Mouse (Mus musculus) cortical plate, adult 2 months (tissue): Measurements from ENCODE around the gene Itprid2. TPM values are rescaled to one million over a fixed set of nuclear protein-coding genes. Genes with fewer than 3 reads are reported as not detected.

ENCODE experiments used
- H3K27ac ChIP-seq: fragments of 200-500 bp; 2 replicates; pipeline ENCODE4 v1.5.1; 2012; ENCODE audit warnings: low read length, control low read depth, inconsistent platforms; ENCODE audit not compliant: insufficient read depth
- H3K4me1 ChIP-seq: fragments of 200-500 bp; 2 replicates; pipeline ENCODE4 v1.6.1; 2011; ENCODE audit warnings: low read length; ENCODE audit not compliant: control insufficient read depth, insufficient read depth
- H3K4me3 ChIP-seq: fragments of 200-500 bp; 2 replicates; pipeline ENCODE4 v1.5.1; 2011; ENCODE audit warnings: mild to moderate bottlenecking, low read length, control low read depth; ENCODE audit not compliant: insufficient read depth
- CTCF ChIP-seq: fragments of 200-500 bp; IDR thresholded peaks from 2 replicates; pipeline ENCODE4 v1.5.1; 2011; ENCODE audit warnings: mild to moderate bottlenecking, control low read depth, low read length; ENCODE audit not compliant: insufficient read depth; ENCODE audit errors: extremely low read depth
- POLR2A ChIP-seq: fragments of 200-500 bp; IDR thresholded peaks from 2 replicates; pipeline ENCODE4 v1.6.1; 2011; ENCODE audit warnings: mild to moderate bottlenecking, low read length, control low read depth; ENCODE audit not compliant: insufficient read depth; ENCODE audit errors: extremely low read depth
- polyA plus RNA-seq: library from polyadenylated mRNA; depleted of rRNA; stranded (reverse); fragments of >200 nt; gene quantifications from 2 replicates; pipeline ENCODE4 v1.2.3, GENCODE M21; 2012

The Itprid2 gene
- polyA plus RNA-seq, 1 experiment, result 14.4 TPM

DNA sequence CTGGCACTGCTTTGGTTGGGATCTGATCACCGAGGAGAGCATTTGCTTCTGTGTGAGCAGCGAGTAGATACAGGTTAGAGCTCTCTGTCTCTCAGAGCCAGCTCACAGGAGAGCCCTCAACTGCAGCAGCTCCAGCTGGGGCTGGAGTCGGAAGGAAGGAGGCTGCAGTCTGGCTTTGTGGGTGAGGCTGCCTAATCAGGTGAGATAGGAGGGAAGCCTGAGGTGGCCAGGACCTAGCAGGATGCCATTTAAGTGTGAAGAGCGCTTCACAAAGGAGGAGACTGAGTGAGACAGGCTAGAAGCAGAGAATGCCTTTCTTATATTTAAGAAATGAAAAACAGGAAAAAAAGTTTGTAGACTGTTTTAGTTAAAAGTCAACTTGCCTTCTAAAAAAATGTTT is 11.9 kb downstream of the Itprid2 start:
- H3K4me3 ChIP-seq, result no peak overlapping the region
- TF ChIP-seq CTCF, result no peak
- TF ChIP-seq POLR2A, result no peak
- no peaks in the 10 kb centered on the region; the same call in 1 of the 2 replicates for H3K4me1 ChIP-seq
- no peak overlapping the region for H3K27ac ChIP-seq

DNA sequence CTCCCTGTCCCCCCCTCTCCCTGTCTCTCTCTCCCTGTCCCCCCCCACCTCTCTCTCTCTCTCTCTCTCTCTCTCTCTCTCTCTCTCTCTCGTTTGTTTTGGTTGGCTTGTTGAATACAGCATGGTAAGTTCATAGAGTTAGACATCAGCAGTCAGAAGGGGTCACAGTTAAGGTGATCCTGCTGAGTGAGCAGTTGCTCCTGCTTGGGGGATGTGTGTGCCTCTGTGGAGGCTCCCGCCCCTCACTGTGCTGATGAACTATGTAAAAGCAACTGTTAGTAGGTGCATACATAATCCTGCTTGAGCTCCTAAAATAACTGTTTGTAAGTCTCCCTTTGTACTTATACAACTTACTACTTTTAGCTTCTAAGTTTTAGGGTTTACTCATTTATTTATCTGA is 12.6 kb downstream of the Itprid2 start:
- no peak for TF ChIP-seq CTCF
- no peak for TF ChIP-seq POLR2A
- Histone ChIP-seq H3K4me1 (no peaks in the 10 kb centered on the region; the same call in 1 of the 2 replicates), H3K4me3 (no peak overlapping the region), H3K27ac (no peak overlapping the region)

DNA sequence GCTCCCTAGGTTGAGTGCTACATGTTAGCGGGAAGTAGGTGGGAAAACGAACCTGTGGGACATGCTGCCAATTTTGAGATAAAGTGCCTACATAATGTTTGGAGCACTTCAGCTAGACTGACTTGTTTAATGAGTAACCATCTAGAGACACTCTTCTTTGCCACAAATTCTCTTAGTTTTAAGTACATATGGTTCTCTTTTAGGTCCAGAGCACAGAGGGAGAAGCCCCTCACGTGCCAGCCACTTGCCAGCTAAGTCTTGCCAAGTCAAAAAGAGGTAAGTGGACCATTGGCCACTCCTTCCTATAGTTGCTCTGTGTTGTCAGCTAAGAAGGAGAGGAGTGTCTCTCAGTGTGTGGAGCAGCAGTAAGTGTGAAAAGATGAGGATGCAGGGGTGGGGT is 16.0 kb downstream of the Itprid2 start:
- no peak for TF ChIP-seq CTCF
- TF ChIP-seq POLR2A, result no peak
- no peak overlapping the region for H3K4me3 ChIP-seq
- peaks cover 3% of the 10 kb centered on the region; the same call in 1 of the 2 replicates for H3K4me1 ChIP-seq
- H3K27ac ChIP-seq, result no peak overlapping the region

DNA sequence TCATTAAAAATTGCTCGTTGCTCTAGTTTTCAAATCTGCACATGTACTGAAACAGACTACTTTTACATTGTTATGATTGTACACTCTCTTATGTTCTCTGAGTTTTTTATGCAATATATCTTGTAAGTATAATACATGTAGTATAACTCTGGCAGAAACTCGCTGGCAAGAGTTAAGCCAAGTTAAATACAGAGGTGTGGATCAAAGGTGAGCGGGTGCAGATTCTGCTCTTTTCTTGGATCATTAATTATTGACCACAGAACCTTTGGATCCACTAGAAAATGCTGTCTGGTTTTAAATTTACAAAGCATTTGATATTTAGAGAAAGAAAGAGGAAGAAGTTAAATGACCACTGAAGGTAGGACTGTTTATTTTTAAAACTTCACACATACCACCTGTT is 16.5 kb downstream of the Itprid2 start:
- TF ChIP-seq POLR2A (no peak), CTCF (no peak)
- no peak overlapping the region for H3K27ac ChIP-seq
- H3K4me1 ChIP-seq, result peaks cover 3% of the 10 kb centered on the region; the same call in 1 of the 2 replicates
- H3K4me3 ChIP-seq, result no peak overlapping the region

DNA sequence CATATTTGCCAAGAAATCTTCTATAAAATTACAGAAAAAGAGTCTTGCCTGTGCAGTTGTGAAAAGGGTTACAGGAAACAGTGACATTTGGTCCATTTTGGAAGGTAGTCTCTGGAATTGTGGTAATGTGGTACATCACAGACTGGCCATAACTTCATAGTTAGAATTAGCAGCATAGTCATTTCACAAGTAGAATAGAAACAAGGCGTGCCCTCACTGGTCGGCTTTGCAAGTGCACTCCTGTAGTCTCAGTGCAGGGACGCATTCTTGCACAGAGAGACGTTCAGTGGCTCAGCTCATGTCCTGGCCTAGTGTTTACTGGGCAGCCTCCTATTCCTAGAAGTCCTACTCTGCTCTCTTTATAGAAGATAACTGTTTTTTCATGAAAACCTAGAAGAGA is 17.4 kb downstream of the Itprid2 start:
- no peak overlapping the region for H3K27ac ChIP-seq
- peaks cover 3% of the 10 kb centered on the region; the same call in 1 of the 2 replicates for H3K4me1 ChIP-seq

DNA sequence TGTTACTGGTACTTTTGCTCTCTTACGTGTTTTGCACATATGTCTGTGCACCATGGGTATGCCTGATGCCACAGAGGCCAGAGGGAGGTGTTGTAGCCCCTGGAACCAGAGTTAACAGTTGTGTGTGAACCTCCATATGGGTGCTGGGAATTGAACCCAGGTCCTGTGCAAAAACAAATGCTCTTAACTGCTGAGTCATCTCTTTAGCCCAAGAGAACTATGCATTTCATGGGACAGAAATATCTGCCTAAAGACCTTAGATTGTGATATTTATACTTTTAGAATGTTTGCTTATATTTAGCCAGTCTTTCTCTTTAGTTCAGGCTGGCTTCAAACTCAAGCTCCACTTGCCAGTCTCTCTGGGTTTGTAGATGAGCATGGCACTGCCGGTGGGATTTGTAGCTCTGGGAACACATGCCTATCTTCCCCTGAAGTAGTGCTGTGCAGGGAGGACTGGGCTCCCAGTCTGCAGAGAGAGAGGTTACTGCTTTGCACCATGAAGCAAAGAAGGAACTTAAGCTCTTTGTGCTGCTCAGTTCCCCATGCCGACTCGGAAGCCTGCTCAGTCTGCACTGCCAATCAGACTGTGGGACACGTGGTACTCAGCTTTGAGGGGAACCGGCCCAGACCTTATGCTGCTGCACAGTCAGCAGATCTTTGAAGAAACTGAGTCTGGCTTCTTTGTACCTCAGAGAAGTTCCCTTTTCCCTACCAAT is 18.1 kb downstream of the Itprid2 start:
- peaks cover 3% of the 10 kb centered on the region; the same call in 1 of the 2 replicates for H3K4me1 ChIP-seq
- 0 out of 2 replicates have a peak overlapping the region, but pooled peaks have one; percentile 53 for H3K27ac ChIP-seq
- no peak for TF ChIP-seq CTCF
- TF ChIP-seq POLR2A, result no peak
- H3K4me3 ChIP-seq, result no peak overlapping the region

More for the DNA sequence above, 17.4 kb downstream of the Itprid2 start:
- H3K4me3 ChIP-seq, result no peak overlapping the region
- TF ChIP-seq POLR2A, result no peak
- TF ChIP-seq CTCF, result no peak

DNA sequence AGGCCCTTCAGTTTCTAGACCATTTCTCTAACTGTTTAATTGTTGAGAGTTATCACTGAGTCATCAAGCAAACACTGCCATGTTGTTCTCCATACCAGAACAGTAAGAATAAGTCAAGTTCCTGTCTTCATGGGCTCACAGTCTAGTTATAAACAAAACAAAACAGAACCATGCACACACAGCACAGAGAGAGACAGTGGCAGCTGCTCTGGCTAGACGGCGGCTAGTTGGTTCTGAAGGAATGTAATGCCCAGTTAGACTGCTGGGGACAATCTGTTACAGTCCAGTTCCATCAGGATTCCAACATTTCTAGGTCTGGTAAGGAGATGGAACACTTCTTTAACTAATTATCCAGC is 18.6 kb downstream of the Itprid2 start:
- Histone ChIP-seq H3K27ac (no peak overlapping the region), H3K4me1 (peaks cover 3% of the 10 kb centered on the region; the same call in 1 of the 2 replicates), H3K4me3 (no peak overlapping the region)
- TF ChIP-seq CTCF, result no peak
- TF ChIP-seq POLR2A, result no peak

DNA sequence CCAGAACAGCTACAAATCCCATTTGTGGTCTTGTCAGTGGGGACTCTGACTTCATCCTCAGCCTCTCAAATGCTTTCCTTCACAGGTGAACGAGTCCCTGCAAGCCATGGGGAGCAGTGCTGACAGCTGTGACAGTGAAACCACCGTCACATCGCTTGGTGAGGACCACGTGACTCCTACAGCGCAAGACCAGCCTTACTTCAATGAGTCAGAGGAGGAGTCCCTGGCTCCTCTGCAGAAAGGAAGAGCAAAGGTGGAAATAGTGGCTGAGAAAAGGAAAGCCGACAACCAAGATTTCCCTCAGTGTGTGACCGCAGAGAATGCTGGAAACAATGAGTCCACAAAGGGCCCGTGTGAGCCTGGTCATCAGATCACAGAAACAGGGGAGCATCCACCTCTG is 21.9 kb downstream of the Itprid2 start:
- H3K4me3 ChIP-seq, result no peak overlapping the region
- peaks cover 3% of the 10 kb centered on the region; the same call in 1 of the 2 replicates for H3K4me1 ChIP-seq
- H3K27ac ChIP-seq, result no peak overlapping the region
- no peak for TF ChIP-seq CTCF
- TF ChIP-seq POLR2A, result no peak

DNA sequence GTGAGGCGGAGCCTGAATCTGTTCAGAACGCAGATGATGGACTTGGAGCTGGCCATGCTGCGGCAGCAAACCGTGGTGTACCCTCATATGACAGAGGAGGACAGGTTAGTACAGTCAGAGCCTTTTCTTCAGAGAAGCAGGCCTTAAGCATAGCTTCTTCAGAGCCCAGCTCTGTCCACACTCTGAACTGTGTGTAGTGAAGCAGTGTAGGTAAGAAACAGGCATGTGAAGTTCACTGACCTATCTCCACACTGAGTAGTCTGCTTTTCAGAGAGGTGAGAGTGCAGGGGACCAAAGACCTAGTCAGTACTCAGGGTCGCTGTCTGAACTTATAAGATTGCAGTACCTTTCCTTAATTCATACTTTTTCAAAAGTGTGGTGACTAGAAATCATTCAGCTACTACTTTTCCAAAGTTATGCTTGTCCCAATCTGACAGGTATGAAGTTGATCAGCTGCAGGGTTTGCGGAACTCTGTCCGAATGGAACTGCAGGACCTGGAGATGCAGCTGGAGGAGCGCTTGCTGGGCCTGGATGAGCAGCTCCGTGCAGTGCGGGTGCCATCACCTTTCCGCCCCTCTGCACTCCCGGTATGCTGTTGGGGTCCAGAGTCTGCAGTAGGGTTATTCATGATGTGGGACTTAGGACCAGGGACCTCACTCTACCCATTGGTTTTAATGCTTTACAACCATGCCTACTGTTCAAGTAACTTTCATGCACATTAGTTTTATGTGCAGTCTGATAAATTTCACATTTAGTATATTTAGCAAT is 25.4 kb downstream of the Itprid2 start:
- Histone ChIP-seq H3K4me1 (no peaks in the 10 kb centered on the region), H3K27ac (no peak overlapping the region), H3K4me3 (no peak overlapping the region)
- TF ChIP-seq POLR2A (no peak), CTCF (no peak)

DNA sequence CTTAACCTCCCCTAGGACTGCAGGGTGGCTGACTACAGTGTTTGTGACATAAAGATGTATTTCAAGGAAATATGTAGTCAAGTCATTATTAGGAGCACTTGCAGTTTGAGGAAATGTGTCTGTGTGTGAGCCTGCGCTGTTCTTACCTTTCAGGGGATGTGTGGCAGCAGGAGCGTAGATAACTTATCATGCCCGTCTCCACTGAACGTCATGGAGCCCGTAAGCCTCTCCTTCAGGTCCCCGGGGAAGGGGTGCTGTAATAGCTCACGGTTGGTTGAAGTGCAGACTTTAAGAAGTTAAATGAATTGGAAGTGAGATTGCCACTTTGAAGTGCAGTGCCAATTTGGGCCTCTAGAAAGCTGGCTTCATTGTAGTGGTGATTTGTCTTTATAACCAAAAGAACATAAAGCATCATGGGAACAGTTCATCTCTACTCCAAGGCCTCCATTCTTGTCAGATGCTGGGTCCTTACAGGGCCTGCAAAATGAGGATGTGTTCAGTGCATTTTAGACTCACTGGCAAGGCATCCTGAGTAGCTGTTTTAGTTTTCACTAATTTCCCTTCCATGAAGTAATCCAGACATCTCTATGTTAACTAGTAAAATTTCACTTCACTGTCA is 26.4 kb downstream of the Itprid2 start:
- TF ChIP-seq CTCF, result no peak
- TF ChIP-seq POLR2A, result no peak
- Histone ChIP-seq H3K4me1 (no peaks in the 10 kb centered on the region), H3K4me3 (no peak overlapping the region), H3K27ac (no peak overlapping the region)
